Mouse (Mus musculus): ENCODE measurements around the gene Mpv17l2. TPM values are rescaled to one million over a fixed set of nuclear protein-coding genes. Genes with fewer than 3 reads are reported as not detected.

Mpv17l2 gene
- total and polyA plus RNA-seq, 2 experiments from 2014 or later: 26.6 to 50.3 TPM

- TF ChIP-seq EP300 (IDR thresholded peaks at IDR 0.05; ENCODE audit: low read depth) (no peak), CTCF (IDR thresholded peaks at IDR 0.05; ENCODE audit: low read depth) (no peak)
- no peak for ATAC-seq (ENCODE audit: insufficient read depth, low read depth)
Observed at GRCm38 (mm10) chr8:70721601-70722000, 39.1 kb downstream of the Mpv17l2 start.

GRCm38 (mm10) chr8:70720739-70721138, 40.0 kb downstream of the Mpv17l2 start:
- no peak overlapping the region for H3K9ac ChIP-seq (replicated peaks; ENCODE audit: low read depth, low read length)
- 1% methylated on average over 3 of the region's 3 CpGs for WGBS
- TF ChIP-seq CTCF (IDR thresholded peaks at IDR 0.05; ENCODE audit: low read depth) (peak; percentile 96), EP300 (IDR thresholded peaks at IDR 0.05; ENCODE audit: low read depth) (no peak)
- DNase-seq (ENCODE audit: low spot score) (peak; percentile 43), ATAC-seq (ENCODE audit: insufficient read depth, low read depth) (peak; percentile 62; the same call in 1 of the 2 replicates)
- no peaks in the 10 kb centered on the region for H3K36me3 ChIP-seq (replicated peaks; ENCODE audit: control insufficient read depth, insufficient read depth, low read length)
- no peak overlapping the region for H3K27ac ChIP-seq (ENCODE audit: low read depth)
- H3K27me3 ChIP-seq (ENCODE audit: control insufficient read depth, insufficient read depth, low read length): 0 out of 2 replicates have a peak, but pooled peaks cover 8% of the 10 kb centered on the region
- no peak overlapping the region for H3K4me3 ChIP-seq (ENCODE audit: low read depth, low read length)
- H3K4me2 ChIP-seq (ENCODE audit: low read depth, low read length): no peak overlapping the region
- H3K9me3 ChIP-seq (replicated peaks; ENCODE audit: control insufficient read depth, low read length): no peaks in the 10 kb centered on the region
- no peaks in the 10 kb centered on the region for H3K4me1 ChIP-seq (ENCODE audit: control insufficient read depth, insufficient read depth)

More at GRCm38 (mm10) chr8:70721601-70722000, 39.1 kb downstream of the Mpv17l2 start:
- no peak overlapping the region for H3K27ac ChIP-seq (ENCODE audit: low read depth)
- 78% methylated on average over 8 of the region's 8 CpGs for WGBS
- no peak for DNase-seq (ENCODE audit: low spot score)
- no peaks in the 10 kb centered on the region for H3K36me3 ChIP-seq (replicated peaks; ENCODE audit: control insufficient read depth, insufficient read depth, low read length)
- no peak overlapping the region for H3K9ac ChIP-seq (replicated peaks; ENCODE audit: low read depth, low read length)
- no peaks in the 10 kb centered on the region for H3K4me1 ChIP-seq (ENCODE audit: control insufficient read depth, insufficient read depth)
- H3K9me3 ChIP-seq (replicated peaks; ENCODE audit: control insufficient read depth, low read length): no peaks in the 10 kb centered on the region
- H3K4me3 ChIP-seq (ENCODE audit: low read depth, low read length): no peak overlapping the region
- peaks cover 14% of the 10 kb centered on the region; the same call in 1 of the 2 replicates for H3K27me3 ChIP-seq (ENCODE audit: control insufficient read depth, insufficient read depth, low read length)
- no peak overlapping the region for H3K4me2 ChIP-seq (ENCODE audit: low read depth, low read length)

- DNase-seq (ENCODE audit: low spot score) (no peak), ATAC-seq (ENCODE audit: insufficient read depth, low read depth) (no peak)
- no peak overlapping the region for H3K4me2 ChIP-seq (ENCODE audit: low read depth, low read length)
- 0 out of 2 replicates have a peak, but pooled peaks cover 8% of the 10 kb centered on the region for H3K27me3 ChIP-seq (ENCODE audit: control insufficient read depth, insufficient read depth, low read length)
- no peak overlapping the region for H3K4me3 ChIP-seq (ENCODE audit: low read depth, low read length)
- no peak overlapping the region for H3K27ac ChIP-seq (ENCODE audit: low read depth)
- H3K4me1 ChIP-seq (ENCODE audit: control insufficient read depth, insufficient read depth): no peaks in the 10 kb centered on the region
- H3K9ac ChIP-seq (replicated peaks; ENCODE audit: low read depth, low read length): no peak overlapping the region
- no peaks in the 10 kb centered on the region for H3K36me3 ChIP-seq (replicated peaks; ENCODE audit: control insufficient read depth, insufficient read depth, low read length)
- TF ChIP-seq EP300 (IDR thresholded peaks at IDR 0.05; ENCODE audit: low read depth): no peak
- TF ChIP-seq CTCF (IDR thresholded peaks at IDR 0.05; ENCODE audit: low read depth): no peak
- no peaks in the 10 kb centered on the region for H3K9me3 ChIP-seq (replicated peaks; ENCODE audit: control insufficient read depth, low read length)
- 49% methylated on average over 9 of the region's 9 CpGs for WGBS
Observed at GRCm38 (mm10) chr8:70719796-70720270, 40.9 kb downstream of the Mpv17l2 start.

GRCm38 (mm10) chr8:70718297-70718696, 42.4 kb downstream of the Mpv17l2 start, which contains the start of gene Gm3336:
TSS of gene Gm3336 (plus strand) at chr8:70718543.
- Histone ChIP-seq H3K4me1 (ENCODE audit: control insufficient read depth, insufficient read depth) (no peaks in the 10 kb centered on the region), H3K27me3 (ENCODE audit: control insufficient read depth, insufficient read depth, low read length) (0 out of 2 replicates have a peak, but pooled peaks cover 8% of the 10 kb centered on the region), H3K27ac (ENCODE audit: low read depth) (no peak within 1 kb of the TSS), H3K4me2 (ENCODE audit: low read depth, low read length) (no peak within 1 kb of the TSS), H3K9me3 (replicated peaks; ENCODE audit: control insufficient read depth, low read length) (no peaks in the 10 kb centered on the region), H3K9ac (replicated peaks; ENCODE audit: low read depth, low read length) (no peak within 1 kb of the TSS), H3K36me3 (replicated peaks; ENCODE audit: control insufficient read depth, insufficient read depth, low read length) (no peaks in the 10 kb centered on the region), H3K4me3 (ENCODE audit: low read depth, low read length) (no peak within 1 kb of the TSS)
- ATAC-seq (ENCODE audit: insufficient read depth, low read depth): no peak
- 2% methylated on average over 16 of the region's 19 CpGs for WGBS
- no peak for DNase-seq (ENCODE audit: low spot score)
- TF ChIP-seq EP300 (IDR thresholded peaks at IDR 0.05; ENCODE audit: low read depth) (no peak), CTCF (IDR thresholded peaks at IDR 0.05; ENCODE audit: low read depth) (peak; percentile 69)

- Histone ChIP-seq H3K9me3 (replicated peaks; ENCODE audit: control insufficient read depth, low read length) (no peaks in the 10 kb centered on the region), H3K4me3 (ENCODE audit: low read depth, low read length) (no peak overlapping the region), H3K9ac (replicated peaks; ENCODE audit: low read depth, low read length) (no peak overlapping the region), H3K4me2 (ENCODE audit: low read depth, low read length) (no peak overlapping the region), H3K27ac (ENCODE audit: low read depth) (no peak overlapping the region), H3K36me3 (replicated peaks; ENCODE audit: control insufficient read depth, insufficient read depth, low read length) (no peaks in the 10 kb centered on the region), H3K4me1 (ENCODE audit: control insufficient read depth, insufficient read depth) (no peaks in the 10 kb centered on the region), H3K27me3 (ENCODE audit: control insufficient read depth, insufficient read depth, low read length) (0 out of 2 replicates have a peak, but pooled peaks cover 8% of the 10 kb centered on the region)
- WGBS: 75% methylated on average over 40 of the region's 40 CpGs
- DNase-seq (ENCODE audit: low spot score) (no peak), ATAC-seq (ENCODE audit: insufficient read depth, low read depth) (no peak)
- no peak for TF ChIP-seq EP300 (IDR thresholded peaks at IDR 0.05; ENCODE audit: low read depth)
- TF ChIP-seq CTCF (IDR thresholded peaks at IDR 0.05; ENCODE audit: low read depth): no peak
Observed at GRCm38 (mm10) chr8:70716521-70717400, 44.0 kb downstream of the Mpv17l2 start.

All from heart, postnatal 0 days (tissue).